Mouse (Mus musculus) liver, embryonic 11.5 days (tissue): ENCODE data around the gene AA467197. TPM values are rescaled to one million over a fixed set of nuclear protein-coding genes. Genes with fewer than 3 reads are reported as not detected.

Experiments used
- ATAC-seq: fragments of 200-750 bp; cut with Nextera tagmentation; replicated peaks from 2 replicates; pipeline ENCODE4 v1.8.0; 2017; ENCODE audit warnings: moderate number of reproducible peaks, mild to moderate bottlenecking, moderate TSS enrichment, moderate library complexity; ENCODE audit not compliant: low FRiP score
- DNase-seq: peaks from one replicate; pipeline ENCODE4 v3.0.0-alpha.2; 2017; ENCODE audit warnings: low spot score
- H3K27ac ChIP-seq: fragments of 300-500 bp; sonication (generic); 2 replicates; pipeline ENCODE4 v1.5.1; 2014; ENCODE audit warnings: mild to moderate bottlenecking, low read depth, low read length, control low read depth
- H3K27me3 ChIP-seq: fragments of 300-500 bp; sonication (generic); replicated peaks from 2 replicates; pipeline ENCODE4 v1.6.1; 2014; ENCODE audit warnings: low read length, mixed read lengths; ENCODE audit not compliant: control insufficient read depth, insufficient read depth
- H3K36me3 ChIP-seq: fragments of 300-500 bp; sonication (generic); 2 replicates; pipeline ENCODE4 v1.6.1; 2014; ENCODE audit warnings: mild to moderate bottlenecking, low read length, moderate library complexity, mixed read lengths; ENCODE audit not compliant: control insufficient read depth, insufficient read depth
- H3K4me1 ChIP-seq: fragments of 300-500 bp; sonication (generic); replicated peaks from 2 replicates; pipeline ENCODE4 v1.6.1; 2014; ENCODE audit warnings: low read length, mixed read lengths; ENCODE audit not compliant: control insufficient read depth, insufficient read depth
- H3K4me2 ChIP-seq: fragments of 300-500 bp; sonication (generic); 2 replicates; pipeline ENCODE4 v1.6.1; 2014; ENCODE audit warnings: mild to moderate bottlenecking, control low read depth, moderate library complexity
- H3K4me3 ChIP-seq: fragments of 300-500 bp; sonication (generic); 2 replicates; pipeline ENCODE4 v1.5.1; 2014; ENCODE audit warnings: low read depth, low read length, control low read depth
- H3K9ac ChIP-seq: fragments of 300-500 bp; sonication (generic); 2 replicates; pipeline ENCODE4 v1.6.1; 2014; ENCODE audit warnings: low read depth, low read length, control low read depth
- H3K9me3 ChIP-seq: fragments of 300-500 bp; sonication (generic); 2 replicates; pipeline ENCODE4 v1.6.1; 2016; ENCODE audit warnings: low read length, inconsistent platforms, mixed read lengths; ENCODE audit not compliant: control insufficient read depth
- WGBS: fragments of 180-500 bp; shearing (Covaris S2); extraction: QIAGEN DNeasy Blood & Tissue Kit; methylation state at CpG from one replicate; pipeline ENCODE4 v1.1.7; 2014; 5-methylcytosine and 5-hydroxymethylcytosine counted together
- polyA plus RNA-seq: library from polyadenylated mRNA; unstranded; fragments of >200 nt; fragmentation: Nextera tagmentation; extraction: Ambion mirVana; gene quantifications from 2 replicates; pipeline ENCODE4 v1.2.1, GENCODE M21; 2014

AA467197 gene
- not detected in 2 replicates for polyA plus RNA-seq

DNA sequence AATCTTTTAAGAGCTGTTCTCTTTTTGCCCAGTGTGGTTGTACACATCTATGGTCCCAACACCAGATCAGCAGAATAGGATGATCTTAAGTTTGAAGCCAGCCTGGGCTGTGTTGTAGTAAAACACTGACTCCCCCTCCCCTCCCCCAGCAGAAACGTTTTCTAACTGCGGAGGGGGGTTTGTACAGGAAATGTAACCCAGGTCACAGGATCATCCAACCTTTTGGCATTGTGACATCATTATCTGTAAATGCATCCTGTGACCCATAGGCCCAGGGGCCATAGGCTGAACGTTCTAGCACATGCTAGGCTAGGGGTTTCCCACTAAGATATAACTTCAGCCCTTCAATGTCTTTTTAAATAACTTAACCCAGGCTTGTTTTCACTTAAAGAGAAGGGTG, at the start of gene AA467197:
TSS of gene AA467197 (plus strand) at position 301 of the 400 bp plus-strand sequence.
- no peak for DNase-seq
- H3K27me3 ChIP-seq, result no peaks in the 10 kb centered on the region; the same call in 1 of the 2 replicates

DNA sequence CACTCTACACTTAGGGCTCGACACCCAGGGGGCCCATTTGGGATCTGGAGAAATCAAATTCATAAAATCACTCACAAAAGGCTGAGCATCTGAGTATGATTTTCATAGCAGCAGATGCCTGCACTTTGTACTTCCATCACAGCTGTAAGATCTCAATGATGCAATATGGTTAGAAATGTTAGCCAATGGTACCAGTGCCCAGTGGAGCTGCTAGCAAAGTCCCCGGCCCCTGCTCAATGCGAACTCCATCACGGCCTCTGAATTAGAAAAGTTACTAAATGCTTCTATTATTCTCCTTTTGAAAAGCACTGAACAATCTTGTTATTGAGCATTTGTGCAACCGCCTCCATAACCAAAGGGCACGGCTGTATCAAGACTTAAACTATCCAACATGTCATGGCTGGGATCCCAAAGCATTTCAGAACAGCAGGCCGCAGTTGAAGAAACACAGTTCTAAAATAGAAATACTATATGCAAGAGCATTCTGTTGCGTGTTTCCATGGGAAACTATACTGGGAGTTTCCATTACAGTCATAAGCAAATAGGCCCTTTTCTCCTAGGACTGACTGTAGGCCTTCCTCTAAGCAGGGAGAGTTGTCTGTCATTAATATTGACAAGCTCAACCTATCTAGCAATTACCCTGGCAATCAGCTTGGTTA, 48.8 kb upstream of the AA467197 start:
- Histone ChIP-seq H3K36me3 (no peaks in the 10 kb centered on the region), H3K27me3 (no peaks in the 10 kb centered on the region), H3K9me3 (no peaks in the 10 kb centered on the region), H3K9ac (no peak overlapping the region), H3K4me3 (no peak overlapping the region), H3K27ac (no peak overlapping the region), H3K4me2 (no peak overlapping the region), H3K4me1 (no peaks in the 10 kb centered on the region)
- no peak for ATAC-seq
- WGBS, result 88% methylated on average over 8 of the region's 8 CpGs
- DNase-seq, result no peak

More for the DNA sequence above, at the start of gene AA467197:
- peak within 1 kb of the TSS; percentile 58 for H3K4me2 ChIP-seq
- H3K36me3 ChIP-seq, result 0 out of 2 replicates have a peak, but pooled peaks cover 4% of the 10 kb centered on the region
- no peak within 1 kb of the TSS for H3K9ac ChIP-seq
- WGBS, result 48% methylated on average over 3 of the region's 3 CpGs
- H3K9me3 ChIP-seq, result no peaks in the 10 kb centered on the region
- peak within 1 kb of the TSS; percentile 34 for H3K4me3 ChIP-seq
- H3K27ac ChIP-seq, result no peak within 1 kb of the TSS
- peaks cover 2% of the 10 kb centered on the region for H3K4me1 ChIP-seq
- no peak for ATAC-seq

DNA sequence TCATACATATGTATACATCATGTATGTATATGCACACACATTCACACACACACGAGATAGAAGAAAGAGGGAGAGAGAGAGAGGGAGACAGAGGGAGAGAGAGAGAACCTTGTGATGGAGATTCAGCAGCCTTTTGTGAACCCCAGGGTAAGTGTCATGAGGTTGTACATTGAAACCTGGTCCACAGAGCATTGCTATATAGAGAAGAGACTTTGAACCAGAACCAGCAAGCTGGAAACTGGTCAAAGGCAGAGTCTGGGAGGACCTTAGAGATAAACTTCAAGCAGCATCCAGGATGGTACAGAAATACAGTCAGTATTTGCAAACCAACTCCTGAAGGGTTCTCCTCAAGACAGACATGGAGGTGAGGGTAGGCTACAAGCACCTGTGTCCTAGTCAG, 46.4 kb upstream of the AA467197 start:
- WGBS, result 72% methylated on average over 1 of the region's 1 CpGs
- Histone ChIP-seq H3K9ac (no peak overlapping the region), H3K4me3 (no peak overlapping the region), H3K27me3 (no peaks in the 10 kb centered on the region), H3K4me1 (no peaks in the 10 kb centered on the region), H3K4me2 (no peak overlapping the region), H3K9me3 (no peaks in the 10 kb centered on the region), H3K27ac (no peak overlapping the region), H3K36me3 (no peaks in the 10 kb centered on the region)
- DNase-seq, result no peak
- no peak for ATAC-seq

DNA sequence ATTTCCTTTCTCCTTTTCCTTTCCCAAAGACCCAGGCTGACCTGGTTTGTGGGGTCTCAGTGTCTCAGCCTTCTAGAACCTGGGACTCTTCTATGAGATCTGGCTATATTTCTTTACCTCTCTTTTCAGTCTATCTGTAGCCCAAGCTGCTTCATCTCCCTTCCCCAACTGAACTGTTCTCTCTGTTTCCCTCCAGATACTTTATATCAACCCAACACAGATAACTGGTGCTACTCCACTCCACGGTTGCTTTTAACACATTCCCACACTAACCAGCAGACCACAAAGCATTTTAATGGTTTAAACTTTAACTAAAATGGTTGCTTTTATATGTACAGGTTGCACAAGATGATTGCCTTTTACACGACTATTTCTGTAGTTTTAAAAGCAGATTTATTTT, 45.6 kb upstream of the AA467197 start:
- WGBS, result 43% methylated on average over 2 of the region's 2 CpGs
- DNase-seq, result no peak
- Histone ChIP-seq H3K9ac (no peak overlapping the region), H3K27me3 (no peaks in the 10 kb centered on the region), H3K9me3 (no peaks in the 10 kb centered on the region), H3K4me3 (no peak overlapping the region), H3K36me3 (no peaks in the 10 kb centered on the region), H3K4me2 (no peak overlapping the region), H3K4me1 (no peaks in the 10 kb centered on the region), H3K27ac (no peak overlapping the region)
- ATAC-seq, result no peak

DNA sequence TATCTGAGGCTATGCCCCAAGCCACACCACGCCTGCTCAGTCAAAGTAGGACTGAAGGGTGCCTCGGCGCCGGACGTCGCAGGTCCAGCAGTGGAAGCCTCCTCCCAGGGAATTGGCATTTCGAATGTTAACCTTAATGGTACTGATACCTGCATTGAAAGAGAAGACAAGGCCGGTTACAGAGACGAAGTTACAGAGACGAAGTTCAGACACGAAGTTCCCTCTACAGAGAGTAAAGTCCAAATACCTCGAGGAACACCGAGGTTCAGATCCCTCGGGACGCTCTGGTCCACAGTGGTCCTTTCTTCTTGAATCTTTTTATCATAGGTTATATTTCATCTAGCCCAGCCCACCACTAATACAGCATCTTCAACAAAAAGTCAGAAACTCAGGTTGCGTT, 41.3 kb upstream of the AA467197 start:
- H3K4me3 ChIP-seq, result no peak overlapping the region
- H3K27me3 ChIP-seq, result no peaks in the 10 kb centered on the region
- ATAC-seq (no peak), DNase-seq (no peak)
- H3K4me1 ChIP-seq, result no peaks in the 10 kb centered on the region
- no peak overlapping the region for H3K9ac ChIP-seq
- H3K27ac ChIP-seq, result no peak overlapping the region
- H3K36me3 ChIP-seq, result no peaks in the 10 kb centered on the region
- no peak overlapping the region for H3K4me2 ChIP-seq
- 89% methylated on average over 16 of the region's 16 CpGs for WGBS
- no peaks in the 10 kb centered on the region for H3K9me3 ChIP-seq

DNA sequence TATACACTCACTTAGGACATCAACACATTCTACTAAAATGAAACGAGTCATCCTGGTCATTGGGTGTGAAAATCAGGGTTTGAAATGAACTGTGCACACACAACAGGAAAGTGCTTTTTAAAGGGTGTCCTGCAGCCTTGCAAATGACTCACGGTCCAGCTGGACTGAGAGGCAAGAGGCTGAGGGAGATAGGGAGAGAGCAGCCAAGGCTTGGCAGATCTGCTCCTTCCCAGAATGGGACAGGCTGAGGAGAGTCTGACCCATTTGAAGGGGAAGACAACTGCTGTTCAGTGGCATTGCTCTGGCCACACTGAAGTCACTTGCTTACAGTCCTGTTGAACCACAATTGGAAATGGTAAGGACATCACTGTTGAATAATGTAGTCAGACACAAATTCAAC, 37.0 kb upstream of the AA467197 start:
- no peaks in the 10 kb centered on the region for H3K27me3 ChIP-seq
- H3K36me3 ChIP-seq, result no peaks in the 10 kb centered on the region
- DNase-seq (no peak), ATAC-seq (no peak)
- H3K4me2 ChIP-seq, result no peak overlapping the region
- WGBS, result 66% methylated on average over 2 of the region's 2 CpGs
- H3K4me3 ChIP-seq, result no peak overlapping the region
- H3K4me1 ChIP-seq, result no peaks in the 10 kb centered on the region
- H3K27ac ChIP-seq, result no peak overlapping the region
- H3K9ac ChIP-seq, result no peak overlapping the region
- H3K9me3 ChIP-seq, result no peaks in the 10 kb centered on the region

DNA sequence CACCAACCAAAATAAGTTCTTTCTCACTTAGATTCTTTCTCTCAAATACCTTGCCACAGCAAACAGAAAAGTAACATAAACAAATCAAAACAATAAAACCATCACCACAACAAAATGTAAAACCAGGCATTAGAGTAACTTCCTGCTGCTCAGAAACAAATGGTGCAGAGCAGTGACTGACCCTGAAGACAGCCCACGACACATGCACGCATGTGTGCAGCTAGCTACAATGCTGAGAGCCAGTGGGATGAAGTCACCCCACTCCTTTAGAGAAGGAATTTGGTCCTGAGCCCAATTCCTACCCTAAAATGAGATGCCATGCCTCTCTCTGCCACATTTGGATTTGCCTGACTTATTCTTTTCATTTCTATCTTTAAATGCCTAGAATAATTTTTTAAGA, 35.4 kb upstream of the AA467197 start:
- no peaks in the 10 kb centered on the region for H3K9me3 ChIP-seq
- DNase-seq (no peak), ATAC-seq (no peak)
- H3K27me3 ChIP-seq, result no peaks in the 10 kb centered on the region
- no peaks in the 10 kb centered on the region for H3K36me3 ChIP-seq
- H3K4me1 ChIP-seq, result no peaks in the 10 kb centered on the region
- 94% methylated on average over 2 of the region's 2 CpGs for WGBS
- no peak overlapping the region for H3K4me2 ChIP-seq
- H3K9ac ChIP-seq, result no peak overlapping the region
- H3K27ac ChIP-seq, result no peak overlapping the region
- H3K4me3 ChIP-seq, result no peak overlapping the region

DNA sequence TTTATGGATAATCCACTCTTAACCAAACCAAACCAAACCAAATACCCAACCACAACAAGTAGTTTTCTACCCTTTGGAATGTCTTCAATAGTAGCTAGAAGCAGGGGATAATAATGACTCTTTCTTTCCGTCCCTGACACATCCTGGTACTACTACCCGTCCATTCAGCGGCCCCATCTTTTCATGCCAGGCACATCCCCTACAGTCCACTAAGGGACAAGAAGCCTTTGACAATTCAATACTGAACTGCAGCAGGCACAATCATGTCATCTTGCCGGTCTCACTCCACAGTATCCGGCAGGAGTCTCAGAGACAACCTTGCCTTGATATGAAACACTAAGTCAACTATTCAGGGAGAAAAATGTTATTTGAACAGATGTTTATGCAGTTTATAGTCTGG, 31.0 kb upstream of the AA467197 start:
- Histone ChIP-seq H3K36me3 (no peaks in the 10 kb centered on the region), H3K9me3 (no peaks in the 10 kb centered on the region), H3K27ac (no peak overlapping the region), H3K4me3 (no peak overlapping the region), H3K27me3 (peaks cover 10% of the 10 kb centered on the region), H3K4me1 (no peaks in the 10 kb centered on the region), H3K4me2 (no peak overlapping the region), H3K9ac (no peak overlapping the region)
- ATAC-seq, result no peak
- DNase-seq, result no peak
- 87% methylated on average over 5 of the region's 5 CpGs for WGBS

DNA sequence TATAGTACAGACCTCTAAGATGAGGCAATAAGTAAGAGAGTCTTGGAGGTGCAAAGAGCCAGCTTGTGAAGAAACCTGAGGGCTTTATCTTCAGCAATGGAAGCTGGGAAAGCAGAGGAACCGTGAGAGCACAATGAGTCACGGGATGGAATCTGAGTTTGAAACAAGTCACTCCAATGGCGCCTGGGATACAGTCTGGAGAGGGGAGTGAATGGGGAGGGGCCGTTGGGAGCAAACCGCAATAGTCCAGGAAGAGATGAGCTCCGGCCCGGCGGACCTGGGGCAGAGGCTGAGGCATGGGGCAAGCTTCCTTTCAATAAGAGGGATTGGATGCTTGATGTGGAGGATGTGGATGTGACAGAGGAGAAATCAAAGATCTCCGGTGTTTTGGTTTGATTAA, 28.0 kb upstream of the AA467197 start:
- WGBS, result 69% methylated on average over 9 of the region's 9 CpGs
- Histone ChIP-seq H3K9me3 (no peaks in the 10 kb centered on the region), H3K9ac (no peak overlapping the region), H3K4me2 (no peak overlapping the region), H3K27ac (no peak overlapping the region), H3K4me1 (no peaks in the 10 kb centered on the region), H3K27me3 (peaks cover 15% of the 10 kb centered on the region), H3K36me3 (no peaks in the 10 kb centered on the region), H3K4me3 (no peak overlapping the region)
- no peak for DNase-seq
- ATAC-seq, result no peak
